Mouse (Mus musculus) lung, postnatal 0 days (tissue): ENCODE measurements around the gene Itpr1.

Source experiments
- CTCF ChIP-seq: IDR thresholded peaks from 2 replicates; pipeline ENCODE4 v1.5.1; 2016; ENCODE audit warnings: antibody characterized with exemption, mild to moderate bottlenecking
- EP300 ChIP-seq: IDR thresholded peaks from 2 replicates; pipeline ENCODE4 v1.6.1; 2016; ENCODE audit warnings: antibody characterized with exemption, mild to moderate bottlenecking, control low read depth

DNA sequence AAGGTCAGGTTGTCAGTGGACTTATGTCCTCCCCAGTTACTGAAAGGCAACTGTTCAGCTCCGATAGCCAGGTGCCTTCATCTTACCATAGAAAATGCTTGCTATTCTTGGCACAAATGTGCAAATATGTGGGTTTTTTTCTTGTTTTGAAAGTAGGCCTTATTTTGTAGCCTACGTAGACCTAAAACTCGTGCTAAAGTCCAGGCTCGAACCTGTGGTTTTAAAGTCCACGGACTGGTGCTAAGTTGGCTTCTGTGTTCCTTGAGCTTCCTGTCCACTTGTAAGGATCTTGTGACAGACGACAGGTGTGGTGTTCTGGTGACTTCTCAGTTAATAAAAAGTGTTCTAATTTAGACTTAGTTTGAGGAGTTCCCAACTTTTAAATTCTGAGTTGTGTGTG lies 15.2 kb downstream of the Itpr1 start:
- TF ChIP-seq CTCF (no peak), EP300 (no peak)
